Mouse (Mus musculus): ENCODE data around the gene Myh1. TPM values are rescaled to one million over a fixed set of nuclear protein-coding genes. Genes with fewer than 3 reads are reported as not detected.

Gene Myh1
- total and polyA plus RNA-seq, 2 experiments from 2014 or later: 0.15 TPM; not detected in 1

DNA sequence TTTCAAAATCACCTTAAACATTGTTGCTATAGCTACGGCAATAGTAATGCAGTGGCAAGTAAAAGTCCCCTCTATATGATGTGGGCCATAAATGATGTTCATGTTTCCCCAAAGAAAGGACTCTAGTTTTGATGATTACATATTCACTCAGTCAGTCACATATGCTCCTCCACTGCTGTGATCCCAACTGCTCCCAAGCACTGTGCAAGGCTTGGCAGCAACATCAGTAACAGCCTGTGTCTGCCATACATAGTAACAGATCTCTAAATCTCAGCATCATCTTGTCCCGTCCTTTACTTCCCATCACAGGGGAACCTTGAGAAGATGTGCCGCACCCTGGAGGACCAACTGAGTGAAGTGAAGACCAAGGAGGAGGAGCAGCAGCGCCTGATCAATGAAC, 53.8 kb downstream of the Myh1 start:
- Histone ChIP-seq H3K4me1 (ENCODE audit: control insufficient read depth, insufficient read depth) (no peaks in the 10 kb centered on the region), H3K27me3 (ENCODE audit: control insufficient read depth, insufficient read depth, low read length) (no peaks in the 10 kb centered on the region), H3K9ac (replicated peaks; ENCODE audit: low read depth, low read length) (no peak overlapping the region), H3K4me2 (ENCODE audit: low read depth, low read length) (no peak overlapping the region), H3K9me3 (replicated peaks; ENCODE audit: control insufficient read depth, low read length) (no peaks in the 10 kb centered on the region), H3K27ac (ENCODE audit: low read depth) (no peak overlapping the region), H3K36me3 (replicated peaks; ENCODE audit: control insufficient read depth, insufficient read depth, low read length) (no peaks in the 10 kb centered on the region), H3K4me3 (ENCODE audit: low read depth, low read length) (no peak overlapping the region)
- TF ChIP-seq CTCF (IDR thresholded peaks at IDR 0.05; ENCODE audit: low read depth) (no peak), EP300 (IDR thresholded peaks at IDR 0.05; ENCODE audit: low read depth) (no peak)
- WGBS: 80% methylated on average over 4 of the region's 4 CpGs
- DNase-seq (ENCODE audit: low spot score) (no peak), ATAC-seq (ENCODE audit: insufficient read depth, low read depth) (no peak)

DNA sequence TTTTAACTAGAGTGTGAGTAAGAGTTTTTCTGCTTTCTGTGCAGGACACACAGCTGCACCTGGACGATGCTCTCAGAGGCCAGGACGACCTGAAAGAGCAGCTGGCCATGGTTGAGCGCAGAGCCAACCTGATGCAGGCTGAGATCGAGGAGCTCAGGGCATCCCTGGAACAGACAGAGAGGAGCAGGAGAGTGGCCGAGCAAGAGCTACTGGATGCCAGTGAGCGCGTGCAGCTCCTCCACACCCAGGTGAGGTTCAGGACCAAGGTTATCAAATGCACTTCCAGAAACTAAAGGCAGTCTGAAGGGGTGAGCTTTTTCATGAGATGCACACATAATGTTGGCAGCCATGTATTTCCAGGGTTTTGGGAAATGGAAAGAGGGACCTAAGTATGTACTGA, 57.2 kb downstream of the Myh1 start:
- no peaks in the 10 kb centered on the region for H3K4me1 ChIP-seq (ENCODE audit: control insufficient read depth, insufficient read depth)
- H3K4me2 ChIP-seq (ENCODE audit: low read depth, low read length): no peak overlapping the region
- H3K4me3 ChIP-seq (ENCODE audit: low read depth, low read length): no peak overlapping the region
- no peak for ATAC-seq (ENCODE audit: insufficient read depth, low read depth)
- H3K9ac ChIP-seq (replicated peaks; ENCODE audit: low read depth, low read length): no peak overlapping the region
- no peaks in the 10 kb centered on the region for H3K36me3 ChIP-seq (replicated peaks; ENCODE audit: control insufficient read depth, insufficient read depth, low read length)
- no peaks in the 10 kb centered on the region for H3K27me3 ChIP-seq (ENCODE audit: control insufficient read depth, insufficient read depth, low read length)
- 81% methylated on average over 7 of the region's 7 CpGs for WGBS
- TF ChIP-seq EP300 (IDR thresholded peaks at IDR 0.05; ENCODE audit: low read depth): no peak
- TF ChIP-seq CTCF (IDR thresholded peaks at IDR 0.05; ENCODE audit: low read depth): no peak
- no peaks in the 10 kb centered on the region for H3K9me3 ChIP-seq (replicated peaks; ENCODE audit: control insufficient read depth, low read length)
- no peak for DNase-seq (ENCODE audit: low spot score)
- no peak overlapping the region for H3K27ac ChIP-seq (ENCODE audit: low read depth)

DNA sequence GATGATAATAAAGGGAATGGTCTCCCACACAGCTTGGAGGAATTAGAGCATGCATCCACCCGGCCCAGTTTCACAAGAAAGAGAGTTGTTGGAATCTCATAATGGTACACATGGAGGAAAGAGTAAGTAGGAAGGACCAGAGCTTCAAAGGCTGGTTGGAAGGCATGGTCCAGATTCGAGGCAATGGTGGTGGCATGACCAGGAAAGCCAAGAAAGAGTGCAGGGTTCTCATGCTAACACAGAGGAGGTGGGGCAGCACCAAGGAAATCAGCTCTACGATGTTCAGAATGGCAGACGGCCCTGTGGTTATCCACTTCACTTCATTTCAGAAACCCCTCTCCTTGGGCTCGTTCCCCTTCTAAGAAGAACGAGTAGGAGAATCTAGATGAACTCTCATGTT, 61.1 kb downstream of the Myh1 start:
- WGBS: 68% methylated on average over 6 of the region's 6 CpGs
- Histone ChIP-seq H3K9ac (replicated peaks; ENCODE audit: low read depth, low read length) (no peak overlapping the region), H3K36me3 (replicated peaks; ENCODE audit: control insufficient read depth, insufficient read depth, low read length) (no peaks in the 10 kb centered on the region), H3K27me3 (ENCODE audit: control insufficient read depth, insufficient read depth, low read length) (no peaks in the 10 kb centered on the region), H3K4me2 (ENCODE audit: low read depth, low read length) (no peak overlapping the region), H3K27ac (ENCODE audit: low read depth) (no peak overlapping the region), H3K4me3 (ENCODE audit: low read depth, low read length) (no peak overlapping the region), H3K4me1 (ENCODE audit: control insufficient read depth, insufficient read depth) (no peaks in the 10 kb centered on the region), H3K9me3 (replicated peaks; ENCODE audit: control insufficient read depth, low read length) (no peaks in the 10 kb centered on the region)
- TF ChIP-seq EP300 (IDR thresholded peaks at IDR 0.05; ENCODE audit: low read depth) (no peak), CTCF (IDR thresholded peaks at IDR 0.05; ENCODE audit: low read depth) (no peak)
- ATAC-seq (ENCODE audit: insufficient read depth, low read depth): no peak
- no peak for DNase-seq (ENCODE audit: low spot score)

Other genes starting within 250 kb of the Myh1 start
- gene Tmem238l, start 243.4 kb upstream of the Myh1 start, total RNA-seq (2014; rRNA removed; ENCODE audit: low replicate concordance): 0.85 TPM in 1 of 2 replicates, not detected in the other
- gene Tmem238l, start 243.4 kb upstream of the Myh1 start, polyA plus RNA-seq (2015; fragmentation: Nextera tagmentation; extraction: Ambion mirVana): 0.21 and 0.36 TPM in 2 replicates
- gene Tmem220, start 174.9 kb upstream of the Myh1 start, total RNA-seq (2014; rRNA removed; ENCODE audit: low replicate concordance): not detected in 2 replicates
- 1.7 and 2.3 TPM in 2 replicates for gene Tmem220, start 174.9 kb upstream of the Myh1 start, polyA plus RNA-seq (2015; fragmentation: Nextera tagmentation; extraction: Ambion mirVana)
- gene Adprm, start 147.5 kb upstream of the Myh1 start, total RNA-seq (2014; rRNA removed; ENCODE audit: low replicate concordance): 4.2 and 11.6 TPM in 2 replicates
- gene Adprm, start 147.5 kb upstream of the Myh1 start, polyA plus RNA-seq (2015; fragmentation: Nextera tagmentation; extraction: Ambion mirVana): 15.9 and 19.2 TPM in 2 replicates
- 8.2 and 13.1 TPM in 2 replicates for gene Sco1, start 147.4 kb upstream of the Myh1 start, total RNA-seq (2014; rRNA removed; ENCODE audit: low replicate concordance)
- gene Sco1, start 147.4 kb upstream of the Myh1 start, polyA plus RNA-seq (2015; fragmentation: Nextera tagmentation; extraction: Ambion mirVana): 15.4 and 15.8 TPM in 2 replicates
- 1.4 TPM in 1 of 2 replicates, not detected in the other for gene Myh3, start 121.8 kb upstream of the Myh1 start, total RNA-seq (2014; rRNA removed; ENCODE audit: low replicate concordance)
- 0.01 TPM in 1 of 2 replicates, not detected in the other for gene Myh3, start 121.8 kb upstream of the Myh1 start, polyA plus RNA-seq (2015; fragmentation: Nextera tagmentation; extraction: Ambion mirVana)
- 0.08 TPM in 2 replicates for gene Myh2, start 29.0 kb upstream of the Myh1 start, total RNA-seq (2014; rRNA removed; ENCODE audit: low replicate concordance)
- gene Myh2, start 29.0 kb upstream of the Myh1 start, polyA plus RNA-seq (2015; fragmentation: Nextera tagmentation; extraction: Ambion mirVana): not detected in 2 replicates
- not detected in 2 replicates for gene Myh4, start 38.0 kb downstream of the Myh1 start, total RNA-seq (2014; rRNA removed; ENCODE audit: low replicate concordance)
- not detected in 2 replicates for gene Myh4, start 38.0 kb downstream of the Myh1 start, polyA plus RNA-seq (2015; fragmentation: Nextera tagmentation; extraction: Ambion mirVana)
- gene Myh8, start 77.1 kb downstream of the Myh1 start, total RNA-seq (2014; rRNA removed; ENCODE audit: low replicate concordance): 5.1 and 8.7 TPM in 2 replicates
- gene Myh8, start 77.1 kb downstream of the Myh1 start, polyA plus RNA-seq (2015; fragmentation: Nextera tagmentation; extraction: Ambion mirVana): 1.2 and 1.3 TPM in 2 replicates
- not detected in 2 replicates for gene Myh13, start 121.6 kb downstream of the Myh1 start, total RNA-seq (2014; rRNA removed; ENCODE audit: low replicate concordance)
- gene Myh13, start 121.6 kb downstream of the Myh1 start, polyA plus RNA-seq (2015; fragmentation: Nextera tagmentation; extraction: Ambion mirVana): 0.15 and 0.27 TPM in 2 replicates